Mouse (Mus musculus) testis, postnatal 10 days (tissue): ENCODE measurements around the gene Bcar3.

Experiments
- DNase-seq: peaks from one replicate; pipeline ENCODE4 v3.0.0; 2021; ENCODE audit warnings: low spot score

Bcar3 gene

GRCm38 (mm10) chr3:122458743-122459142, 164.8 kb downstream of the Bcar3 start:
- no peak for DNase-seq

- DNase-seq, result no peak
Measured at GRCm38 (mm10) chr3:122460848-122461511, 167.0 kb downstream of the Bcar3 start.

GRCm38 (mm10) chr3:122461512-122461881, 167.6 kb downstream of the Bcar3 start:
- DNase-seq, result no peak

GRCm38 (mm10) chr3:122461932-122462871, 168.3 kb downstream of the Bcar3 start:
- peak; percentile 80 for DNase-seq

GRCm38 (mm10) chr3:122463166-122463565, 169.2 kb downstream of the Bcar3 start:
- DNase-seq, result no peak

- DNase-seq, result peak; percentile 59
Measured at GRCm38 (mm10) chr3:122466100-122466730, 172.3 kb downstream of the Bcar3 start.

GRCm38 (mm10) chr3:122467977-122468376, 174.0 kb downstream of the Bcar3 start:
- no peak for DNase-seq

- DNase-seq, result no peak
Measured at GRCm38 (mm10) chr3:122470326-122471016, 176.5 kb downstream of the Bcar3 start.

GRCm38 (mm10) chr3:122471017-122471721, 177.2 kb downstream of the Bcar3 start:
- no peak for DNase-seq

- no peak for DNase-seq
Measured at GRCm38 (mm10) chr3:122472412-122472811, 178.5 kb downstream of the Bcar3 start.

- DNase-seq, result no peak
Measured at GRCm38 (mm10) chr3:122473523-122474034, 179.6 kb downstream of the Bcar3 start.

GRCm38 (mm10) chr3:122474067-122474466, 180.1 kb downstream of the Bcar3 start:
- DNase-seq, result peak; percentile 58

- DNase-seq, result no peak
Measured at GRCm38 (mm10) chr3:122474796-122475195, 180.9 kb downstream of the Bcar3 start.

GRCm38 (mm10) chr3:122475735-122476134, 181.8 kb downstream of the Bcar3 start:
- DNase-seq, result no peak

GRCm38 (mm10) chr3:122476656-122477055, 182.7 kb downstream of the Bcar3 start:
- DNase-seq, result no peak

- DNase-seq, result no peak
Measured at GRCm38 (mm10) chr3:122477541-122477940, 183.6 kb downstream of the Bcar3 start.

GRCm38 (mm10) chr3:122478735-122479134, 184.8 kb downstream of the Bcar3 start:
- no peak for DNase-seq

- DNase-seq, result no peak
Measured at GRCm38 (mm10) chr3:122480065-122480675, 186.2 kb downstream of the Bcar3 start.

GRCm38 (mm10) chr3:122480986-122481385, 187.1 kb downstream of the Bcar3 start:
- DNase-seq, result no peak

- DNase-seq, result no peak
Measured at GRCm38 (mm10) chr3:122481891-122482739, 188.2 kb downstream of the Bcar3 start.
